Mouse (Mus musculus) CH12.LX (cell line): Measurements from ENCODE around the gene Oxa1l. TPM values are rescaled to one million over a fixed set of nuclear protein-coding genes. Genes with fewer than 3 reads are reported as not detected.

ENCODE experiments used
- DNase-seq: peaks from one replicate; pipeline ENCODE4 v3.0.0-alpha.2; 2013; ENCODE audit errors: extremely low read depth
- H3K27ac ChIP-seq: 2 replicates; pipeline ENCODE4 v1.5.1; 2012; ENCODE audit warnings: low read depth, mild to moderate bottlenecking, control low read depth, moderate library complexity; ENCODE audit not compliant: insufficient read depth
- H3K27me3 ChIP-seq: replicated peaks from 2 replicates; pipeline ENCODE3; 2012; ENCODE audit warnings: inconsistent platforms
- H3K36me3 ChIP-seq, 2 experiments: replicated peaks in 1 of 2; 2 replicates each; pipeline versions ENCODE3 to v1.6.1; 2012; ENCODE audit warnings: inconsistent platforms in 1 of 2, low read length in 1 of 2, mild to moderate bottlenecking in 1 of 2, mixed read lengths in 1 of 2, moderate library complexity in 1 of 2; ENCODE audit not compliant: control insufficient read depth in 1 of 2, insufficient read depth in 1 of 2
- H3K4me1 ChIP-seq, 2 experiments: 2 replicates each; pipeline ENCODE4 v1.6.1; 2012; ENCODE audit warnings: inconsistent platforms in 1 of 2, moderate library complexity in 1 of 2; ENCODE audit not compliant: insufficient read depth in 2 of 2, control insufficient read depth in 1 of 2
- H3K4me2 ChIP-seq: 2 replicates; pipeline ENCODE4 v1.6.1; 2012; ENCODE audit warnings: low read depth, mild to moderate bottlenecking, control low read depth; ENCODE audit not compliant: poor library complexity, insufficient read depth, severe bottlenecking
- H3K4me3 ChIP-seq, 3 experiments: fragments of 150-350 bp in 1 of 3; sonication (generic) in 1 of 3; replicated peaks in 1 of 3; 2 replicates each; pipeline versions ENCODE3 to v1.5.1; 2011 to 2012; ENCODE audit warnings: low read depth in 2 of 3, low read length in 2 of 3, mild to moderate bottlenecking in 2 of 3, moderate library complexity in 2 of 3, control low read depth in 1 of 3, improper control_type of control experiment in 1 of 3, inconsistent platforms in 1 of 3, mixed read lengths in 1 of 3; ENCODE audit not compliant: poor library complexity in 1 of 3
- H3K79me2 ChIP-seq: replicated peaks from 2 replicates; pipeline ENCODE4 v1.6.1; 2012; ENCODE audit warnings: mild to moderate bottlenecking, moderate library complexity; ENCODE audit not compliant: control insufficient read depth, poor library complexity, insufficient read depth, severe bottlenecking; ENCODE audit errors: extremely low read depth
- H3K9ac ChIP-seq: 2 replicates; pipeline ENCODE4 v1.6.1; 2012; ENCODE audit warnings: low read depth, mild to moderate bottlenecking, control low read depth, moderate library complexity; ENCODE audit not compliant: insufficient read depth
- H3K9me3 ChIP-seq: replicated peaks from 2 replicates; pipeline ENCODE3; 2012; ENCODE audit warnings: low read length, inconsistent platforms, mixed read lengths
- BHLHE40 ChIP-seq: IDR thresholded peaks from 2 replicates; pipeline ENCODE4 v1.6.1; 2011; ENCODE audit warnings: mild to moderate bottlenecking, low read depth, low read length, improper control_type of control experiment
- CHD1 ChIP-seq: IDR thresholded peaks from 2 replicates; pipeline ENCODE4 v1.6.1; 2012; ENCODE audit warnings: low read depth, low read length, improper control_type of control experiment, inconsistent platforms
- CHD2 ChIP-seq: IDR thresholded peaks from 2 replicates; pipeline ENCODE4 v1.6.1; 2011; ENCODE audit warnings: low read length, improper control_type of control experiment
- CTCF ChIP-seq, 2 experiments: IDR thresholded peaks in 1 of 2; conservative IDR thresholded peaks in 1 of 2; 2 replicates each; pipeline ENCODE4 v1.5.1; 2011 to 2012; ENCODE audit warnings: low read depth in 2 of 2, low read length in 2 of 2, improper control_type of control experiment in 1 of 2, inconsistent platforms in 1 of 2, mild to moderate bottlenecking in 1 of 2, moderate library complexity in 1 of 2
- GABPA ChIP-seq: IDR thresholded peaks from 2 replicates; pipeline ENCODE4 v1.6.1; 2012; ENCODE audit warnings: low read depth, low read length, improper control_type of control experiment, inconsistent platforms; ENCODE audit not compliant: insufficient replicate concordance
- IRF4 ChIP-seq: IDR thresholded peaks from 2 replicates; pipeline ENCODE4 v1.6.1; 2014; ENCODE audit warnings: low read depth, mild to moderate bottlenecking, inconsistent platforms, low read length, improper control_type of control experiment
- JUND ChIP-seq: conservative IDR thresholded peaks from 2 replicates; pipeline ENCODE4 v1.6.1; 2011; ENCODE audit warnings: low read depth, low read length, improper control_type of control experiment
- KAT2A ChIP-seq: IDR thresholded peaks from 2 replicates; pipeline ENCODE4 v1.6.1; 2012; ENCODE audit warnings: low read length, improper control_type of control experiment, inconsistent platforms; ENCODE audit not compliant: insufficient replicate concordance
- MAFK ChIP-seq: IDR thresholded peaks from 2 replicates; pipeline ENCODE4 v1.6.1; 2011; ENCODE audit warnings: low read length, improper control_type of control experiment; ENCODE audit not compliant: insufficient replicate concordance
- MAZ ChIP-seq: IDR thresholded peaks from 2 replicates; pipeline ENCODE4 v1.6.1; 2012; ENCODE audit warnings: low read depth, mild to moderate bottlenecking, inconsistent platforms, low read length, improper control_type of control experiment, moderate library complexity
- MEF2A ChIP-seq: IDR thresholded peaks from 2 replicates; pipeline ENCODE4 v1.6.1; 2014; ENCODE audit warnings: low read depth, mild to moderate bottlenecking, inconsistent platforms, low read length, improper control_type of control experiment, borderline replicate concordance
- MXI1 ChIP-seq: IDR thresholded peaks from 2 replicates; pipeline ENCODE4 v1.6.1; 2011; ENCODE audit warnings: mild to moderate bottlenecking, low read depth, low read length, improper control_type of control experiment
- POLR2A ChIP-seq: IDR thresholded peaks from 2 replicates; pipeline ENCODE4 v1.6.1; 2011; ENCODE audit warnings: low read depth, mild to moderate bottlenecking, improper control_type of control experiment, low read length
- POLR2AphosphoS2 ChIP-seq: IDR thresholded peaks from 2 replicates; pipeline ENCODE4 v1.6.1; 2011; ENCODE audit warnings: low read depth, low read length, improper control_type of control experiment
- RAD21 ChIP-seq: IDR thresholded peaks from 2 replicates; pipeline ENCODE4 v1.6.1; 2011; ENCODE audit warnings: low read depth, mild to moderate bottlenecking, low read length, improper control_type of control experiment, moderate library complexity
- RCOR1 ChIP-seq: conservative IDR thresholded peaks from 2 replicates; pipeline ENCODE4 v1.6.1; 2012; ENCODE audit warnings: low read depth, mild to moderate bottlenecking, inconsistent platforms, low read length, improper control_type of control experiment
- SIN3A ChIP-seq: IDR thresholded peaks from 2 replicates; pipeline ENCODE4 v1.6.1; 2012; ENCODE audit warnings: low read length, improper control_type of control experiment, inconsistent platforms
- SMC3 ChIP-seq: IDR thresholded peaks from 2 replicates; pipeline ENCODE4 v1.6.1; 2011; ENCODE audit warnings: low read depth, low read length, improper control_type of control experiment
- UBTF ChIP-seq: IDR thresholded peaks from 2 replicates; pipeline ENCODE4 v1.6.1; 2012; ENCODE audit warnings: low read depth, mild to moderate bottlenecking, inconsistent platforms, low read length, improper control_type of control experiment, moderate library complexity
- USF1 ChIP-seq: IDR thresholded peaks from 2 replicates; pipeline ENCODE4 v1.6.1; 2014; ENCODE audit warnings: low read depth, mild to moderate bottlenecking, inconsistent platforms, low read length, improper control_type of control experiment
- USF2 ChIP-seq: conservative IDR thresholded peaks from 2 replicates; pipeline ENCODE4 v1.6.1; 2011; ENCODE audit warnings: low read depth, low read length, improper control_type of control experiment
- ZKSCAN1 ChIP-seq: IDR thresholded peaks from 2 replicates; pipeline ENCODE4 v1.6.1; 2012; ENCODE audit warnings: low read depth, inconsistent platforms, low read length, improper control_type of control experiment, borderline replicate concordance
- ZMIZ1 ChIP-seq: IDR thresholded peaks from 2 replicates; pipeline ENCODE4 v1.6.1; 2012; ENCODE audit warnings: low read depth, mild to moderate bottlenecking, inconsistent platforms, low read length, improper control_type of control experiment
- dilution Hi-C: fragments of 300-500 bp; cut with MboI; formaldehyde crosslinking; loops from 2 replicates; pipeline ENCODE4 v1.14.3; 2020; ENCODE audit warnings: low sequenced_read_pairs; ENCODE audit not compliant: extremely low pct_unique_long_range_greater_than_20kb, extremely low pct_ligation_motif_present
- in situ Hi-C: fragments of 300-500 bp; cut with MboI; formaldehyde crosslinking; loops from 3 replicates; pipeline ENCODE4 v1.14.3; 2019; ENCODE audit warnings: low sequenced_read_pairs, low pct_ligation_motif_present, low pct_unique_long_range_greater_than_20kb, mixed read lengths
- polyA plus RNA-seq: library from polyadenylated mRNA; unstranded; fragments of >175 nt; gene quantifications from 2 replicates; pipeline ENCODE4 v1.2.1, GENCODE M21; 2012; ENCODE audit warnings: low read depth; ENCODE audit not compliant: insufficient read length
- total RNA-seq, 2 experiments: library from RNA; depleted of rRNA; stranded (reverse); fragments of 300-350 nt in 1 of 2; fragments of >200 nt in 1 of 2; gene quantifications; 2 replicates each; pipeline ENCODE4 v1.2.3; 2012 to 2014

The Oxa1l gene
- total and polyA plus RNA-seq, 3 experiments: 34.7 to 111 (median 38.8) TPM

GRCm38 (mm10) chr14:54324486-54324885 is 36.1 kb upstream of the Oxa1l start:
- no peak overlapping the region for H3K27ac ChIP-seq
- dilution Hi-C loops (no loop called here), in situ Hi-C loops (loop anchor here (10.0 kb wide), 1 partner anchor 60 kb away; no protein-coding TSS in a partner anchor)
- no peaks in the 10 kb centered on the region for H3K27me3 ChIP-seq
- no peaks in the 10 kb centered on the region for H3K9me3 ChIP-seq
- no peak for DNase-seq
- no peaks in the 10 kb centered on the region; a peak in 2 of 4 replicates for H3K4me1 ChIP-seq
- no peak for TF ChIP-seq SMC3
- no peak for TF ChIP-seq RAD21
- no peak for TF ChIP-seq IRF4
- no peak for TF ChIP-seq KAT2A
- TF ChIP-seq UBTF: no peak
- TF ChIP-seq JUND: no peak
- no peak for TF ChIP-seq USF2
- TF ChIP-seq MEF2A: no peak
- TF ChIP-seq SIN3A: no peak
- TF ChIP-seq RCOR1: no peak
- no peak for TF ChIP-seq BHLHE40
- TF ChIP-seq CHD2: no peak
- TF ChIP-seq MAFK: no peak
- no peak for TF ChIP-seq CHD1
- no peak for TF ChIP-seq POLR2A
- TF ChIP-seq ZKSCAN1: no peak
- TF ChIP-seq MXI1: no peak
- TF ChIP-seq ZMIZ1: no peak
- H3K36me3 ChIP-seq: no peaks in the 10 kb centered on the region
- no peak overlapping the region for H3K4me3 ChIP-seq
- no peak overlapping the region for H3K4me2 ChIP-seq
- H3K9ac ChIP-seq: no peak overlapping the region
- no peaks in the 10 kb centered on the region for H3K79me2 ChIP-seq

GRCm38 (mm10) chr14:54328548-54328947 is 32.1 kb upstream of the Oxa1l start:
- DNase-seq: no peak
- H3K27ac ChIP-seq: no peak overlapping the region
- no peak overlapping the region for H3K9ac ChIP-seq
- H3K4me3 ChIP-seq: no peak overlapping the region
- dilution Hi-C loops (no loop called here), in situ Hi-C loops (loop anchor here (10.0 kb wide), 1 partner anchor 64 kb away; no protein-coding TSS in a partner anchor)
- no peaks in the 10 kb centered on the region for H3K27me3 ChIP-seq
- H3K9me3 ChIP-seq: no peaks in the 10 kb centered on the region
- TF ChIP-seq CTCF (conservative IDR thresholded peaks at IDR 0.05 in 1 of 2, IDR thresholded peaks at IDR 0.05 in 1 of 2; ENCODE audit: low read depth in 2 of 2, low read length in 2 of 2) (peak in 1 of 2 experiments; percentile 48; a peak in 3 of 4 replicates), GABPA (no peak), UBTF (no peak), MEF2A (no peak), RCOR1 (no peak), MAFK (no peak), MAZ (no peak), ZKSCAN1 (no peak), RAD21 (peak; percentile 30), POLR2AphosphoS2 (no peak), SMC3 (peak; percentile 52), POLR2A (no peak), USF1 (no peak)
- H3K79me2 ChIP-seq: no peaks in the 10 kb centered on the region
- no peaks in the 10 kb centered on the region; a peak in 1 of 4 replicates for H3K4me1 ChIP-seq
- no peak overlapping the region for H3K4me2 ChIP-seq
- no peaks in the 10 kb centered on the region for H3K36me3 ChIP-seq
